Mouse (Mus musculus) yolk sac, embryonic 10.5 days (tissue): ENCODE measurements around the gene E130114P18Rik.

Experiments used
- DNase-seq: peaks from one replicate; pipeline ENCODE4 v3.0.0-alpha.2; 2017; ENCODE audit warnings: low spot score

The E130114P18Rik gene

GRCm38 (mm10) chr4:97776388-97777080 is 1.3 kb downstream of the E130114P18Rik start:
- DNase-seq = no peak

GRCm38 (mm10) chr4:97775494-97776265 is 2.2 kb downstream of the E130114P18Rik start:
- no peak for DNase-seq

GRCm38 (mm10) chr4:97775059-97775458 is 2.8 kb downstream of the E130114P18Rik start:
- DNase-seq = peak; percentile 67

GRCm38 (mm10) chr4:97774446-97774950 is 3.4 kb downstream of the E130114P18Rik start:
- DNase-seq = no peak

- DNase-seq = no peak
These were observed 4.1 kb downstream of the E130114P18Rik start for GRCm38 (mm10) chr4:97773791-97774190.

GRCm38 (mm10) chr4:97773110-97773593 is 4.7 kb downstream of the E130114P18Rik start:
- peak; percentile 97 for DNase-seq

GRCm38 (mm10) chr4:97772641-97773040 is 5.2 kb downstream of the E130114P18Rik start, which contains the start of gene Nfia:
Gene Nfia (plus strand): TSS chr4:97772734.
- no peak for DNase-seq

- DNase-seq = peak; percentile 98
These were observed 5.8 kb downstream of the E130114P18Rik start for GRCm38 (mm10) chr4:97772084-97772484.

- DNase-seq = no peak
These were observed 6.5 kb downstream of the E130114P18Rik start for GRCm38 (mm10) chr4:97771426-97771825.

- no peak for DNase-seq
These were observed 8.0 kb downstream of the E130114P18Rik start for GRCm38 (mm10) chr4:97769861-97770260.

- no peak for DNase-seq
These were observed 10.4 kb downstream of the E130114P18Rik start for GRCm38 (mm10) chr4:97767516-97767915.

- DNase-seq = no peak
These were observed 10.9 kb downstream of the E130114P18Rik start for GRCm38 (mm10) chr4:97767025-97767424.

- DNase-seq = no peak
These were observed 11.8 kb downstream of the E130114P18Rik start for GRCm38 (mm10) chr4:97766100-97766499.

- no peak for DNase-seq
These were observed 12.4 kb downstream of the E130114P18Rik start for GRCm38 (mm10) chr4:97765341-97766020.

GRCm38 (mm10) chr4:97764616-97765015 is 13.3 kb downstream of the E130114P18Rik start:
- DNase-seq = no peak

GRCm38 (mm10) chr4:97758661-97759060 is 19.2 kb downstream of the E130114P18Rik start:
- DNase-seq = no peak

- DNase-seq = peak; percentile 35
These were observed 19.9 kb downstream of the E130114P18Rik start for GRCm38 (mm10) chr4:97757978-97758461.

- peak; percentile 65 for DNase-seq
These were observed 20.5 kb downstream of the E130114P18Rik start for GRCm38 (mm10) chr4:97757207-97757977.

- DNase-seq = peak; percentile 48
These were observed 23.6 kb downstream of the E130114P18Rik start for GRCm38 (mm10) chr4:97754241-97754640.

GRCm38 (mm10) chr4:97753521-97753920 is 24.4 kb downstream of the E130114P18Rik start:
- no peak for DNase-seq
